Mouse (Mus musculus) neural tube, embryonic 14.5 days (tissue): Measurements from ENCODE around the gene Ccpg1. TPM values are rescaled to one million over a fixed set of nuclear protein-coding genes. Genes with fewer than 3 reads are reported as not detected.

ENCODE experiments used
- ATAC-seq: fragments of 200-750 bp; cut with Nextera tagmentation; 2 replicates; pipeline ENCODE4 v1.8.0; 2017; ENCODE audit warnings: low read depth, mild to moderate bottlenecking, moderate TSS enrichment, moderate library complexity
- H3K27ac ChIP-seq: fragments of 300-500 bp; sonication (generic); 2 replicates; pipeline ENCODE4 v1.5.1; 2014; ENCODE audit warnings: low read depth, mild to moderate bottlenecking, control low read depth, low read length, moderate library complexity, mixed read lengths
- H3K27me3 ChIP-seq: fragments of 300-500 bp; sonication (generic); 2 replicates; pipeline ENCODE4 v1.6.1; 2014; ENCODE audit warnings: low read length; ENCODE audit not compliant: control insufficient read depth, insufficient read depth
- H3K36me3 ChIP-seq: fragments of 300-500 bp; sonication (generic); 2 replicates; pipeline ENCODE4 v1.6.1; 2014; ENCODE audit warnings: low read length, mixed read lengths; ENCODE audit not compliant: control insufficient read depth, insufficient read depth
- H3K4me1 ChIP-seq: fragments of 300-500 bp; sonication (generic); 2 replicates; pipeline ENCODE4 v1.6.1; 2014; ENCODE audit warnings: low read length; ENCODE audit not compliant: control insufficient read depth, insufficient read depth
- H3K4me2 ChIP-seq: fragments of 300-500 bp; sonication (generic); 2 replicates; pipeline ENCODE4 v1.6.1; 2014; ENCODE audit warnings: mild to moderate bottlenecking, low read depth, low read length, control low read depth
- H3K4me3 ChIP-seq: fragments of 300-500 bp; sonication (generic); 2 replicates; pipeline ENCODE4 v1.5.1; 2014; ENCODE audit warnings: low read depth, low read length, control low read depth, mixed read lengths
- H3K9ac ChIP-seq: fragments of 300-500 bp; sonication (generic); replicated peaks from 2 replicates; pipeline ENCODE4 v1.6.1; 2014; ENCODE audit warnings: low read depth, mild to moderate bottlenecking, control low read depth, low read length, mixed read lengths
- H3K9me3 ChIP-seq: fragments of 300-500 bp; sonication (generic); 2 replicates; pipeline ENCODE4 v1.6.1; 2016; ENCODE audit warnings: low read length; ENCODE audit not compliant: control insufficient read depth
- WGBS: fragments of 180-500 bp; shearing (Covaris S2); extraction: QIAGEN DNeasy Blood & Tissue Kit; methylation state at CpG from one replicate; pipeline ENCODE4 v1.1.7; 2014; 5-methylcytosine and 5-hydroxymethylcytosine counted together
- polyA plus RNA-seq: library from polyadenylated mRNA; unstranded; fragments of >200 nt; fragmentation: Nextera tagmentation; extraction: Ambion mirVana; gene quantifications from 2 replicates; pipeline ENCODE4 v1.2.1, GENCODE M21; 2014

Ccpg1 gene
- polyA plus RNA-seq, 1 experiment from 2014 or later: 33.8 TPM

GRCm38 (mm10) chr9:73045711-73046110 is 60.5 kb downstream of the Ccpg1 start:
- H3K27me3 ChIP-seq: no peaks in the 10 kb centered on the region
- H3K27ac ChIP-seq: no peak overlapping the region
- H3K9ac ChIP-seq: no peak overlapping the region
- H3K36me3 ChIP-seq: no peaks in the 10 kb centered on the region
- H3K4me1 ChIP-seq: 0 out of 2 replicates have a peak, but pooled peaks cover 2% of the 10 kb centered on the region
- H3K4me3 ChIP-seq: peak overlapping the region; percentile 40; the same call in 1 of the 2 replicates
- peak overlapping the region; percentile 63 for H3K4me2 ChIP-seq
- no peak for ATAC-seq
- H3K9me3 ChIP-seq: no peaks in the 10 kb centered on the region
- 65% methylated on average over 10 of the region's 10 CpGs for WGBS

DNA sequence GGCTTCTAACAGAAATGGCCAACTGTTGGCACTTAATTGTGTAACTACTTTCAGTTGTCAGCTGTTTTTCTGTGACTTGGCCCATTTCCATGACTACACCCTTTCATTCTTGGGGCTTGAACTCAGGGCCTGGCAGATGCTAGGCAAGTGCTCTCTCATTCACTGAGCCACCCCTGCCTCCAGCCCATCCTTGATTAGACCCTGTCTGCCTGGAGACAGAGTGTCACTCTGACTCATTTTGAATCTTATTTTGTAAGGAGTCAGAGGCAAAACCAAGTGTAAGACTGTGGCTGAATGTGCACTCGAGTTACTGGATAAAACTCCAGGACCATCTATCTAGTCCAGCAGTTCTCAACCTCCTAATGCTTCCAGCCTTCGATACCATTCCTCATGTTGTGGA is 62.7 kb downstream of the Ccpg1 start:
- Histone ChIP-seq H3K4me1 (0 out of 2 replicates have a peak, but pooled peaks cover 2% of the 10 kb centered on the region), H3K4me3 (no peak overlapping the region), H3K9me3 (no peaks in the 10 kb centered on the region), H3K27ac (no peak overlapping the region), H3K4me2 (no peak overlapping the region), H3K27me3 (no peaks in the 10 kb centered on the region), H3K36me3 (no peaks in the 10 kb centered on the region), H3K9ac (no peak overlapping the region)
- 91% methylated on average over 2 of the region's 2 CpGs for WGBS
- ATAC-seq: no peak

DNA sequence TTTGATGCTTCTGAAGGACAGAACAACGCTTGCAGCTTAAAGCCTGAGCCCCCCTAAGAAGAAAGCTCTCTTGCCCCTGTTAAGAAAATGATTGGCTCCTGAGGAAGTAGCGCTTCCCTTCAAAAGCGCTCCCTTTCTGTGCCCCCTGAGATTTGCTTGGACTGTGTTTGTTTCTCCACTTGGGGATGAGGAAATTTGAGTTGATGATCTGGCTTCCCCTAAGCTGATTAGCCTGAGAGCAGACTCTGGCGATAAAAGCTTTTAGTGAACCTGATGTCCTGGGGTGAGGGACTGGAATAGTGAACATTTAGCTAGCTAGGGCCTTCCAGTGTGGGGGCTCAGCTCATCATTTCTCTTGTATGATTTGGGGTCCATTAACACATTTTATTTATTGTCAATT is 63.7 kb downstream of the Ccpg1 start:
- Histone ChIP-seq H3K9me3 (no peaks in the 10 kb centered on the region), H3K27me3 (no peaks in the 10 kb centered on the region), H3K36me3 (no peaks in the 10 kb centered on the region), H3K27ac (no peak overlapping the region), H3K4me2 (no peak overlapping the region), H3K4me1 (0 out of 2 replicates have a peak, but pooled peaks cover 2% of the 10 kb centered on the region), H3K4me3 (no peak overlapping the region), H3K9ac (no peak overlapping the region)
- ATAC-seq: no peak
- 14% methylated on average over 4 of the region's 4 CpGs for WGBS

- H3K36me3 ChIP-seq: no peaks in the 10 kb centered on the region
- H3K9me3 ChIP-seq: no peaks in the 10 kb centered on the region
- no peak overlapping the region for H3K4me3 ChIP-seq
- H3K27me3 ChIP-seq: no peaks in the 10 kb centered on the region
- WGBS: 73% methylated on average over 5 of the region's 5 CpGs
- no peak for ATAC-seq
- H3K9ac ChIP-seq: no peak overlapping the region
- no peak overlapping the region for H3K4me2 ChIP-seq
- 0 out of 2 replicates have a peak, but pooled peaks cover 2% of the 10 kb centered on the region for H3K4me1 ChIP-seq
- H3K27ac ChIP-seq: no peak overlapping the region
Measured at GRCm38 (mm10) chr9:73049833-73050232, 64.6 kb downstream of the Ccpg1 start.

GRCm38 (mm10) chr9:73050606-73051005 is 65.4 kb downstream of the Ccpg1 start:
- Histone ChIP-seq H3K27ac (no peak overlapping the region), H3K36me3 (no peaks in the 10 kb centered on the region), H3K4me1 (no peaks in the 10 kb centered on the region), H3K4me2 (no peak overlapping the region), H3K4me3 (no peak overlapping the region), H3K9me3 (no peaks in the 10 kb centered on the region), H3K9ac (no peak overlapping the region), H3K27me3 (no peaks in the 10 kb centered on the region)
- no peak for ATAC-seq
- WGBS: 65% methylated on average over 8 of the region's 8 CpGs

DNA sequence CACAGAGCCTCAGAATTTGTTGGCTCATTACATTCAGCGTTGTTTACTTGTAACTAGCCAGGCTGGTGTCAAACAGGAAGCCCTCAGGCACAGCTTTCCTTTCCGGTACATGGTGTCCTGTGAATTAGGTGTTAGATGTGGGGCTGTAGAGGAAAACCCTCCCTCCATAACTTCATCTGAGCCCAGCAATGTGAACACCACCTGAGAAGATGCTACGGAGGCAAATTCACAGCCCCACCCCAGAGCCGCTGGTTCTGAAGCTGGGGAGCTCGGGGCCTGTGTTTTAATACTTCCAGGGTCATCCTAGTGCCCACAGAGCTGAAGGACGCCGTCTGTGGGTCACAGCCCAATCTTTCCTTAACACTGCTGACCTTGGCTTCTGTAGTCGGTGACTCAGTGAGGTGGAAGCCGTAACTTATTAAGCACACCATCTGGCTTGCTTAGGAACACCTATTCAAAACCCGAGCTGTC is 70.2 kb downstream of the Ccpg1 start:
- WGBS: 80% methylated on average over 10 of the region's 10 CpGs
- no peak for ATAC-seq

DNA sequence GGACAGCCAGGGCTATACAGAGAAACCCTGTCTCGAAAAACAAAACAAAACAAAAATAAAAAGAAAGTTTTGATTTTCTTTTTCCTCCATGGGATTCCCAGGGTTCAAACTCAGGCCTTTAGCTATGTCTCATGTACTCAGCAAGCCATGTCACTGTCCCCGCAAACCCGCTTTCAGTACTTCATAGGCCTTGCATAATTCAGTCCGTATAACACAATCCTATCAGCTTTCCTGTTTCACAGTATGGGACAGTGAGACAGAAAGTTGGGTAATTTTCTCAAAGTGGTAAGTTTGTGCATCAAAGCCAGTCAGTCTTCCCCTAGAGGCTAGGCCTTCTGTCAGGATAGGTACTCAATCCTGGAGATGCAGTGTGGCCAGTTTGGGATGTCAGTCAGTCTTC is 74.0 kb downstream of the Ccpg1 start:
- Histone ChIP-seq H3K9me3 (no peaks in the 10 kb centered on the region), H3K36me3 (no peaks in the 10 kb centered on the region), H3K27ac (no peak overlapping the region), H3K4me1 (no peaks in the 10 kb centered on the region), H3K4me3 (no peak overlapping the region), H3K9ac (no peak overlapping the region), H3K27me3 (no peaks in the 10 kb centered on the region), H3K4me2 (no peak overlapping the region)
- WGBS: 84% methylated on average over 4 of the region's 4 CpGs
- no peak for ATAC-seq

More for the DNA sequence above, 70.2 kb downstream of the Ccpg1 start:
- Histone ChIP-seq H3K27me3 (no peaks in the 10 kb centered on the region), H3K4me3 (no peak overlapping the region), H3K36me3 (no peaks in the 10 kb centered on the region), H3K9ac (no peak overlapping the region), H3K4me1 (no peaks in the 10 kb centered on the region), H3K9me3 (no peaks in the 10 kb centered on the region), H3K4me2 (no peak overlapping the region), H3K27ac (no peak overlapping the region)

DNA sequence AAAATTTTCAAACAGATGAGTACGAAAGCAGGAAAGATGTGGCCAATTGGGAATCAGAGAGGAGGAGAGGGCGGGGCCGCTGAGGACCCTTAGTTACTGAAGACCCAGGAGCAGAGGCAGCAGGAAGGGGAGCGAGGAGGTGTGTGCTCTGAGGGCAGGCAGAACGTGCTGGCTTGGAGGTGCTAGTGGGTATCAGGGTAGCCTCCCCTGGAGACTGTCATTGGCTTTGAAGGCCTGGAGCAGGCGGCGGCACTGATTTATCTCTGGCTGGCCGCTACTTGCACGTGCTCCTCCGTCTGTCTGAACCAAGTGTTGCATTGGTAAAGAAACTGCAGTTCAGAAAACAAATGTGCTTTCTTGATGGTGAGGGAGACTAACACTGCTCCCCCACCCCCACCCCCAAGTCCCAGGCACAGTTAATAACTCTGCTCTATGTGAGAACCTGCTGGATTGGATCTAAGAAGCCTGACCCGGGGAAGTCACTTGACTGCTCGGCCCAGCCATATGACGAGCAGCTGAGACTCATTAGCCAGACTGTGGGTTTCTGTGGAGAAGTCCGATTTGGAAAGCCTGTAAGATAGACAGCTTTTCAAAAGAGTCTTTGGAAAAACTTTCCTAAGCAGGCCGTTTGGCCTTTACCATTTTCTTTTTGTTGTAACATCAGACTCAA is 78.5 kb downstream of the Ccpg1 start:
- Histone ChIP-seq H3K9me3 (no peaks in the 10 kb centered on the region), H3K4me2 (peak overlapping the region; percentile 24; the same call in 1 of the 2 replicates), H3K36me3 (no peaks in the 10 kb centered on the region), H3K27ac (no peak overlapping the region), H3K4me1 (no peaks in the 10 kb centered on the region; the same call in 1 of the 2 replicates), H3K9ac (no peak overlapping the region), H3K4me3 (no peak overlapping the region), H3K27me3 (no peaks in the 10 kb centered on the region)
- 24% methylated on average over 15 of the region's 15 CpGs for WGBS
- ATAC-seq: no peak
